Mouse (Mus musculus) cerebellum, adult 8-10 months (tissue): ENCODE results near the gene Fcrlb.
"Not testable (repeated sequence)": the region's sequence is repeated elsewhere in the genome, so short reads cannot be mapped to it uniquely, and the experiment has no call there.

Source experiments
- DNase-seq: peaks from one replicate; pipeline ENCODE4 v3.0.0; 2022

Fcrlb gene

GRCm38 (mm10) chr1:170912891-170913615 lies at the start of gene Fcrlb:
Gene Fcrlb (minus strand): TSS chr1:170912941.
- no peak for DNase-seq

- DNase-seq, result no peak
These were observed 49.6 kb upstream of the Fcrlb start for GRCm38 (mm10) chr1:170962301-170962700.

GRCm38 (mm10) chr1:170961101-170961500 lies 48.4 kb upstream of the Fcrlb start:
- DNase-seq, result no peak

DNA sequence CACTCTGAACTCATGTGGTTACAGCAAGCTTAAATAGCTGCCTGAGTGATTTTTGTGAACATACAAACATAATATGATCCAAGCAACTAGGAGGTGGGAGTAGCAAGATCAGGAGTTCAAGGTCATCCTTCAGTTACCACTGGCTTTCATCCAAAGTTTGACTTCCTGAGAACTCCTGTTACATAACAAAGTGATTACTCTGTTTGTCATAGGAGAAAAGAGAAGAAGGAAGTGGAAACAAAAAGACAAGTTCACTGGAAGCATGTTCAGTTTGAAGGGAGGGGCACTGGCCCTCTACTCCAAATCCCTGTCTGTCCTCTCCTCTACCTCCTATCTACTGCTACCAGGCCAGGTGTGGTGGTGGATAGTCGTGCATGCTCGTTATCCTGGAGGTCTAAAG lies 47.0 kb upstream of the Fcrlb start:
- no peak for DNase-seq

DNA sequence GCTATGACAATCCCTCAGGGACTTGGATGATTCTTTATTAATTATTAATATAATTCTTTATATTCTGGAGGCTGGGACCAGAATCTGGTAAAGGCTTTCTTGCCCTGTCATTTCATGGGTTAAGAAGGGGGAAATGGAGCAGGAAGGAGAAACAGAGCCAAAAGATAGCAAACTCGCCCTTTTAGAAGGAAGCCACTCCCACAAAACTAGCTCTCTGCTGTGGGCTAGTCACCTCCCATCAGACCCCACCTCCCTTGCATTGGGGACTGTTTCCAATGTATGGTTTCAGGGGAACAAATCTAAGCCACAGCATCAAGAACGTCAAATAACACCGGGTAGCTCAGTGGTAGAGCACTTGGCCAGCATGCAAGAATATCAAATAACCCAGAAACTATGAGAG lies 45.5 kb upstream of the Fcrlb start:
- DNase-seq, result no peak

DNA sequence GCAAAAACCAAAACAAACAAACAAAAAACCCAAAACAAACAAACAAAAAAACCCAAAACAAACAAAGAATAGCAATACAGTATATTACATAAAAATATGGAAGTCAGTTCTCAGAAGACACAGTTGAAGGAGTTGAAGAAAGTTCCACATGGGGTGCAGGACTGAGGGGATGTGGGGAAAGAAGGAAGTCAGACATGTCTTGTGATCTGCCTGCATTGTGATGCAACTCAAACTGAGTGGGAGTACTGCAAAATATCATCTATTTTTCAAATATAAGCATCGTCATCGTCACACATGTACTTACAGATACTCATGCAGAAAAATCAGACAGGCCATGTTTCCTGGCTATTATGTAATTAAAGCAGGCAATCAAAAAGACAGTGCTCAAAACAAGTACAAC lies 40.5 kb upstream of the Fcrlb start:
- DNase-seq, result no peak

GRCm38 (mm10) chr1:170950772-170951171 lies 38.0 kb upstream of the Fcrlb start:
- no peak for DNase-seq

DNA sequence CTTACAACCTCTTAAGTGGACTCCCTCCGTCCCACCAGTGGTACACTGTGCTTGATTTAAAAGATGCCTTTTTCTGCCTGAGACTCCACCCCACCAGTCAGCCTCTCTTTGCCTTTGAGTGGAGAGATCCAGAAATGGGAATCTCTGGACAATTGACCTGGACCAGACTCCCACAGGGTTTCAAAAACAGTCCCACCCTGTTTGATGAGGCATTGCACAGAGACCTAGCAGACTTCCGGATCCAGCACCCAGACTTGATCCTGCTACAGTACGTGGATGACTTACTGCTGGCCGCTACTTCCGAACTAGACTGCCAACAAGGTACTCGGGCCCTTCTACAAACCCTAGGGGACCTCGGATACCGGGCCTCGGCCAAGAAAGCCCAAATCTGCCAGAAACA lies 32.2 kb upstream of the Fcrlb start:
- DNase-seq, result not testable (repeated sequence)

- not testable (repeated sequence) for DNase-seq
These were observed 31.4 kb upstream of the Fcrlb start for GRCm38 (mm10) chr1:170944151-170944550.

DNA sequence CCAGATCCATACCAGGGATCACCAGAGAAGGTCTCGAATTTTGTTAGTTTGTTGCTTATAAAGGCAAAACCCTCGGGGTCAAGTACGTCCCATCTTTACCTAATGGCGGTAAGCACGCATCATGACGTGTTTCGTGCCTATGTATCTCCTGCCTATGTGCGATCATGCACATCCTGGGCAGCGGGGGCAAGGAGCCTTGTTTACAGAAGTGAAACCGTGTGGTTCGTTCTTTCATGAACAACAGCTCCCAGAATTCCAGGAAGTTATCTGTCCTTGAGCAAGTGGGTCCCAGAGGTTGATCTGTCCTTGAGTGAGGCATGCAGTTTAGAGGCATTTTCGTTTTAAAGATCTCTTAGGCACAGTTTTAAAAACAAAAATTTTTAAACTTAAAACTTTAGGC lies 26.5 kb upstream of the Fcrlb start:
- no peak for DNase-seq

GRCm38 (mm10) chr1:170934383-170934782 lies 21.6 kb upstream of the Fcrlb start:
- no peak for DNase-seq

- no peak for DNase-seq
These were observed 21.2 kb upstream of the Fcrlb start for GRCm38 (mm10) chr1:170933940-170934339.

DNA sequence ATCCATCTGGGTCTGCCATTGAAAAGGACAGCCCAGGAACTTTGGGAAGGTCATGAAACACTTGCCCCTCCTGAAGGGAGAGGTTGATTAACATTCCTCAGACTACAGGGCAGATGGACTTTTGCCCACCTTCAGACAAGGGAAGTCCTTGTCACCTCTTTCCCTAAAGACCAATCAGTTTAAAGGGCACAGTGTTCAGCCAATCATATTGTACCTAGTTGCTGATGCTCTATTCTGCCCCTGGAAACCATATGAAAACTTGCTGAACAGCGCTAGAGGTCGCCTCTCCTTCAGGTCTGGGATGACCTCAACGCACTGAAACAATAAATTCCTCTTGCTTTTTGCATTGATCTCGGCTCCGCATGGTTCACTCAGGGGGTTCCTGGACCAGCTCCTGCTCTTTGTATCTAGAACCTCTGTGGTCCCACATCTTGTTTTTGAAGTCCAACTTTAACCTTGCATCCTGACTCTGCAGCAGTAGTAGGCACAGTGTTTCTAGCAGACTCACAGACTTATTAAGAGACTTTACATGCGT lies 20.7 kb upstream of the Fcrlb start:
- no peak for DNase-seq

GRCm38 (mm10) chr1:170932043-170932442 lies 19.3 kb upstream of the Fcrlb start:
- no peak for DNase-seq

- no peak for DNase-seq
These were observed 16.5 kb upstream of the Fcrlb start for GRCm38 (mm10) chr1:170929245-170929644.

GRCm38 (mm10) chr1:170928467-170928866 lies 15.7 kb upstream of the Fcrlb start:
- no peak for DNase-seq

- DNase-seq, result no peak
These were observed 14.6 kb upstream of the Fcrlb start, which contains the start of gene Fcrla for GRCm38 (mm10) chr1:170927378-170927777. Gene Fcrla (minus strand): TSS chr1:170927583.

- DNase-seq, result no peak
These were observed 14.2 kb upstream of the Fcrlb start for GRCm38 (mm10) chr1:170926941-170927340.

DNA sequence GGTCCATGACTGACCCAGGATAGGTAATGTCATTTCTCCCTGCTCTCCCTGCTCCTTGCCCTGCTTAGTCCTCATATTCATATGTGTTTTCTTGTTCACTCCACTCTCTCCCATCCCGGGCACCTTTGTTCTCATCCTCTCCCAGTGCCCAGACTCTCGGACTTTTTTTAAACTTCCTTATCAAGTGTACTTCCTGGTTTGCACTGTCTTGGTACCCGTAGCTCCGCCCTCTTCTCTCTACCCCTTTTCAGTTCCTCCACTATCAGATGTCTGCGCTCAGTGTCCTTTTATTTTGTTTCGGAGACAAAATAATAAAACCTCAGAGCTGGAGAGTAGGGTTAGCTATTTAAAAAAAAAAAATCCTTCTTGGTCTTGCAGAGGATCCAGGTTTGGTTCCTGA lies 11.7 kb upstream of the Fcrlb start:
- no peak for DNase-seq

- DNase-seq, result no peak
These were observed 6.6 kb upstream of the Fcrlb start for GRCm38 (mm10) chr1:170919308-170919707.

DNA sequence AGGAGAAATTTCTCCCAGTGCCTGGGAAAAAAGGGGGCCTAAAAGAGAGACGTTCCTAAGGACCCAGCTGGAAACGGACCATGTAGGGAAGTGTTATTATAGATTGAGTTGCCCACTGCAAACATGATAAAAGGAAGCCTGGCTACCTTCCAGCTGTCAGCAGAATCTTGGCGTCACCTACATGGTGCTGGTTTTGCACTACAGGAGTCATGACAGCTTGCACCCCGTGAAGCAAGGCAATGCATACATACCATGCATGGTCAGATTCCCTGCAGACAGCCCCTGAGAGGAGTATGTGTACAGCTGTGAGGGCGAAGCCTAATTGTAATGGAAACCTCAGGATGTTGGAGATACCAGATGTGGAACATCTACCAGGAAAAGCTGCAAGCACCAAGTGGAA lies 2.9 kb upstream of the Fcrlb start:
- no peak for DNase-seq

DNA sequence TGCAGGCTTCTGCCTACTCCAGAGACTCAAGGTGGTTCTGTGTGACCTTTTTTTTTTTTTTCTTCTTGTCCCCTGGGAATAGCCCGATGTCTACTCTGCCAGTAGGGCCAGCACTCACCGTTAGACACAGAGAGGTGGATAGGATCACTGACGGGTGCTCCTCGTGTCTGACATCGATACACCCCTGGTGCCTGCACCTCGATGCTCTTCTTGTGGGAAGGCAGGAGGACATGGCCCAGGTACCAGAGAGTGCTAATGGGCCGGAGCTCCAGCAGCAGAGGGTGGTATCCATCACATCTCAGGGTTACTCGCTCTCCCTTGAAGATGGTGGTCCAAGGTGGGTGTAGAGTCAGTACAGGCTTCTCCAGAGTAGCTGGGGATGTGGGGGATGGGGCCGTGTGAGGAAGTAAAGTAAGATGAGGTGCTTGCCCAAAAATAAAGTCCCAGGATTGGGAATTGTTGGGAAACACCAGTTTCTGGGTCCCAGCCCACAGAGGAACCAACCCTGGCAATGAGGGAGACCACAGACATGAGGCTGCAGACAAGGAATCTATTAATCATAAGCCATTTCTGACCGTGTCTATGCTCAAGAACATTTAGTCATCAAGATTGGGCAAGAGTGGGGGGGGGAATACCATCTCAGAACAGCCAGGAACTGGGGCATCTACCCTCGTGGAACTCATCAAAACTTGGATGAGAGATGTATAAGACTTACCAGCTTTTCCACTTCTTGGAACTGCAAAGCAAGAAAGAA lies 657 bp downstream of the Fcrlb start:
- no peak for DNase-seq

- DNase-seq, result peak; percentile 40
These were observed 4.4 kb downstream of the Fcrlb start for GRCm38 (mm10) chr1:170908341-170908740.
